Mouse (Mus musculus) stomach, embryonic 14.5 days (tissue): Measurements from ENCODE around the gene Ttc7b. TPM values are rescaled to one million over a fixed set of nuclear protein-coding genes. Genes with fewer than 3 reads are reported as not detected.
A peak's percentile ranks its signal among the peaks of the same experiment; 100 is the strongest.

Experiments used
- ATAC-seq: fragments of 200-750 bp; cut with Nextera tagmentation; 2 replicates; pipeline ENCODE4 v1.8.0; 2017; ENCODE audit warnings: low read depth, moderate TSS enrichment; ENCODE audit not compliant: insufficient number of reproducible peaks, insufficient read depth, low FRiP score
- H3K27ac ChIP-seq: fragments of 300-500 bp; sonication (generic); 2 replicates; pipeline ENCODE4 v1.5.1; 2014; ENCODE audit warnings: mild to moderate bottlenecking, low read length, moderate library complexity, mixed read lengths
- H3K27me3 ChIP-seq: fragments of 300-500 bp; sonication (generic); 2 replicates; pipeline ENCODE4 v1.6.1; 2014; ENCODE audit warnings: low read length, control low read depth, mixed read lengths; ENCODE audit not compliant: control insufficient read depth, insufficient read depth
- H3K36me3 ChIP-seq: fragments of 300-500 bp; sonication (generic); 2 replicates; pipeline ENCODE4 v1.6.1; 2014; ENCODE audit warnings: mild to moderate bottlenecking, control low read depth, low read length, moderate library complexity, mixed read lengths; ENCODE audit not compliant: control insufficient read depth, insufficient read depth
- H3K4me1 ChIP-seq: fragments of 300-500 bp; sonication (generic); 2 replicates; pipeline ENCODE4 v1.6.1; 2014; ENCODE audit warnings: low read length, control low read depth, mixed read lengths; ENCODE audit not compliant: control insufficient read depth, insufficient read depth
- H3K4me2 ChIP-seq: fragments of 300-500 bp; sonication (generic); replicated peaks from 2 replicates; pipeline ENCODE4 v1.6.1; 2014; ENCODE audit warnings: low read depth, low read length, control low read depth
- H3K4me3 ChIP-seq: fragments of 300-500 bp; sonication (generic); 2 replicates; pipeline ENCODE4 v1.5.1; 2014; ENCODE audit warnings: low read depth, low read length, control low read depth
- H3K9ac ChIP-seq: fragments of 300-500 bp; sonication (generic); replicated peaks from 2 replicates; pipeline ENCODE4 v1.6.1; 2014; ENCODE audit warnings: low read depth, mild to moderate bottlenecking, control low read depth, low read length, moderate library complexity, mixed read lengths
- H3K9me3 ChIP-seq: fragments of 300-500 bp; sonication (generic); 2 replicates; pipeline ENCODE4 v1.6.1; 2016; ENCODE audit warnings: low read depth, low read length, control low read depth; ENCODE audit not compliant: control insufficient read depth
- WGBS: fragments of 180-500 bp; shearing (Covaris S2); extraction: QIAGEN DNeasy Blood & Tissue Kit; methylation state at CpG from one replicate; pipeline ENCODE4 v1.1.7; 2014; 5-methylcytosine and 5-hydroxymethylcytosine counted together
- polyA plus RNA-seq: library from polyadenylated mRNA; unstranded; fragments of >200 nt; fragmentation: Nextera tagmentation; extraction: Ambion mirVana; gene quantifications from 2 replicates; pipeline ENCODE4 v1.2.1, GENCODE M21; 2014

Ttc7b gene
- polyA plus RNA-seq, 1 experiment from 2014 or later, result 6.4 TPM

- no peaks in the 10 kb centered on the region for H3K4me1 ChIP-seq
- ATAC-seq, result no peak
- no peak overlapping the region for H3K4me2 ChIP-seq
- no peak overlapping the region for H3K27ac ChIP-seq
- no peaks in the 10 kb centered on the region for H3K9me3 ChIP-seq
- no peaks in the 10 kb centered on the region for H3K27me3 ChIP-seq
- H3K4me3 ChIP-seq, result no peak overlapping the region
- 86% methylated on average over 2 of the region's 2 CpGs for WGBS
- H3K9ac ChIP-seq, result no peak overlapping the region
- H3K36me3 ChIP-seq, result peaks cover 7% of the 10 kb centered on the region; the same call in 1 of the 2 replicates
Observed at GRCm38 (mm10) chr12:100298788-100299187, 221.8 kb downstream of the Ttc7b start.

- Histone ChIP-seq H3K4me1 (no peaks in the 10 kb centered on the region), H3K4me2 (no peak overlapping the region), H3K9ac (no peak overlapping the region), H3K27ac (no peak overlapping the region), H3K4me3 (no peak overlapping the region), H3K27me3 (no peaks in the 10 kb centered on the region), H3K9me3 (no peaks in the 10 kb centered on the region), H3K36me3 (peaks cover 7% of the 10 kb centered on the region; the same call in 1 of the 2 replicates)
- WGBS, result 72% methylated on average over 4 of the region's 4 CpGs
- ATAC-seq, result no peak
Observed at GRCm38 (mm10) chr12:100297961-100298360, 222.7 kb downstream of the Ttc7b start.

- H3K4me2 ChIP-seq, result no peak overlapping the region
- no peak for ATAC-seq
- no peak overlapping the region for H3K27ac ChIP-seq
- 0 out of 2 replicates have a peak, but pooled peaks cover 3% of the 10 kb centered on the region for H3K36me3 ChIP-seq
- no peak overlapping the region for H3K4me3 ChIP-seq
- no peaks in the 10 kb centered on the region for H3K27me3 ChIP-seq
- H3K4me1 ChIP-seq, result peaks cover 18% of the 10 kb centered on the region
- WGBS, result 79% methylated on average over 2 of the region's 2 CpGs
- H3K9ac ChIP-seq, result no peak overlapping the region
- no peaks in the 10 kb centered on the region for H3K9me3 ChIP-seq
Observed at GRCm38 (mm10) chr12:100294457-100294856, 226.2 kb downstream of the Ttc7b start.

GRCm38 (mm10) chr12:100293956-100294355 is 226.7 kb downstream of the Ttc7b start:
- H3K4me2 ChIP-seq, result no peak overlapping the region
- H3K36me3 ChIP-seq, result no peaks in the 10 kb centered on the region
- no peak overlapping the region for H3K27ac ChIP-seq
- ATAC-seq, result no peak
- H3K4me1 ChIP-seq, result peaks cover 22% of the 10 kb centered on the region
- H3K27me3 ChIP-seq, result no peaks in the 10 kb centered on the region
- WGBS, result 83% methylated on average over 9 of the region's 9 CpGs
- no peak overlapping the region for H3K9ac ChIP-seq
- H3K4me3 ChIP-seq, result no peak overlapping the region
- no peaks in the 10 kb centered on the region for H3K9me3 ChIP-seq

GRCm38 (mm10) chr12:100290711-100291685 is 229.6 kb downstream of the Ttc7b start:
- Histone ChIP-seq H3K27me3 (no peaks in the 10 kb centered on the region), H3K9ac (no peak overlapping the region), H3K27ac (peak overlapping the region; percentile 84), H3K36me3 (no peaks in the 10 kb centered on the region), H3K9me3 (no peaks in the 10 kb centered on the region), H3K4me3 (no peak overlapping the region), H3K4me2 (no peak overlapping the region), H3K4me1 (peaks cover 32% of the 10 kb centered on the region)
- 44% methylated on average over 18 of the region's 18 CpGs for WGBS
- ATAC-seq, result peak; percentile 66

GRCm38 (mm10) chr12:100290178-100290531 is 230.5 kb downstream of the Ttc7b start:
- Histone ChIP-seq H3K27me3 (no peaks in the 10 kb centered on the region), H3K9me3 (no peaks in the 10 kb centered on the region), H3K4me2 (0 out of 2 replicates have a peak overlapping the region, but pooled peaks have one; percentile 11), H3K4me1 (peaks cover 32% of the 10 kb centered on the region), H3K27ac (peak overlapping the region; percentile 84), H3K9ac (no peak overlapping the region), H3K4me3 (no peak overlapping the region), H3K36me3 (no peaks in the 10 kb centered on the region)
- no peak; the same call in 1 of the 2 replicates for ATAC-seq
- 33% methylated on average over 11 of the region's 11 CpGs for WGBS

- Histone ChIP-seq H3K9ac (no peak overlapping the region), H3K36me3 (no peaks in the 10 kb centered on the region), H3K4me3 (no peak overlapping the region), H3K9me3 (no peaks in the 10 kb centered on the region), H3K4me2 (0 out of 2 replicates have a peak overlapping the region, but pooled peaks have one; percentile 11), H3K27me3 (no peaks in the 10 kb centered on the region), H3K4me1 (peaks cover 32% of the 10 kb centered on the region), H3K27ac (peak overlapping the region; percentile 84)
- ATAC-seq, result peak; percentile 87
- WGBS, result 19% methylated on average over 8 of the region's 8 CpGs
Observed at GRCm38 (mm10) chr12:100289267-100290177, 231.1 kb downstream of the Ttc7b start.

- no peak overlapping the region for H3K27ac ChIP-seq
- WGBS, result 69% methylated on average over 5 of the region's 5 CpGs
Observed at GRCm38 (mm10) chr12:100288018-100288417, 232.6 kb downstream of the Ttc7b start.

More at GRCm38 (mm10) chr12:100288018-100288417, 232.6 kb downstream of the Ttc7b start:
- peaks cover 32% of the 10 kb centered on the region for H3K4me1 ChIP-seq
- H3K4me3 ChIP-seq, result no peak overlapping the region
- no peak overlapping the region for H3K9ac ChIP-seq
- no peaks in the 10 kb centered on the region for H3K27me3 ChIP-seq
- H3K36me3 ChIP-seq, result no peaks in the 10 kb centered on the region
- H3K4me2 ChIP-seq, result no peak overlapping the region
- ATAC-seq, result no peak
- no peaks in the 10 kb centered on the region for H3K9me3 ChIP-seq
